Mouse (Mus musculus) left cerebral cortex, postnatal 4 days (tissue): Measurements from ENCODE around the gene Rtp1. TPM values are rescaled to one million over a fixed set of nuclear protein-coding genes. Genes with fewer than 3 reads are reported as not detected.

Experiments used
- DNase-seq: peaks from one replicate; pipeline ENCODE4 v3.0.0-alpha.2; 2022
- intact Hi-C: fragments of 180-260 bp; cut with DNase I; formaldehyde crosslinking; loops from one replicate; pipeline ENCODE4 v1.15.1; 2025
- total RNA-seq, 2 experiments: library from RNA; stranded (reverse); gene quantifications; 2 replicates each; pipeline ENCODE4 v1.2.3; 2021

Gene Rtp1
- under 1 TPM in 1 of 2 experiments, not detected in 1; 0.18 TPM for total RNA-seq

GRCm38 (mm10) chr16:23428647-23429319, at the start of gene Rtp1:
Rtp1 (plus strand) TSS chr16:23429133.
- intact Hi-C loops, result no loop called here
- DNase-seq, result peak; percentile 67

- no peak for DNase-seq
- intact Hi-C loops, result no loop called here
Observed at GRCm38 (mm10) chr16:23379536-23380230, 49.2 kb upstream of the Rtp1 start.

- no peak for DNase-seq
- intact Hi-C loops, result no loop called here
Observed at GRCm38 (mm10) chr16:23384304-23384703, 44.6 kb upstream of the Rtp1 start.

- no peak for DNase-seq
- intact Hi-C loops, result no loop called here
Observed at GRCm38 (mm10) chr16:23397931-23398330, 31.0 kb upstream of the Rtp1 start.

GRCm38 (mm10) chr16:23401463-23401862, 27.5 kb upstream of the Rtp1 start:
- intact Hi-C loops, result loop anchor here (5.0 kb wide), 2 partner anchors 174 to 249 kb away; no protein-coding TSS in a partner anchor
- no peak for DNase-seq

GRCm38 (mm10) chr16:23401959-23402358, 27.0 kb upstream of the Rtp1 start:
- no peak for DNase-seq
- intact Hi-C loops, result loop anchor here (5.0 kb wide), 2 partner anchors 175 to 250 kb away; no protein-coding TSS in a partner anchor

GRCm38 (mm10) chr16:23403008-23403755, 25.8 kb upstream of the Rtp1 start:
- DNase-seq, result peak; percentile 78
- intact Hi-C loops, result loop anchor here (5.0 kb wide), 2 partner anchors 176 to 251 kb away; no protein-coding TSS in a partner anchor

- no peak for DNase-seq
- intact Hi-C loops, result no loop called here
Observed at GRCm38 (mm10) chr16:23412930-23413329, 16.0 kb upstream of the Rtp1 start.

- intact Hi-C loops, result no loop called here
- no peak for DNase-seq
Observed at GRCm38 (mm10) chr16:23416261-23416656, 12.7 kb upstream of the Rtp1 start.

- DNase-seq, result no peak
- intact Hi-C loops, result no loop called here
Observed at GRCm38 (mm10) chr16:23416657-23417293, 12.2 kb upstream of the Rtp1 start.

GRCm38 (mm10) chr16:23417456-23418240, 11.3 kb upstream of the Rtp1 start:
- intact Hi-C loops, result no loop called here
- DNase-seq, result no peak

- intact Hi-C loops, result no loop called here
Observed at GRCm38 (mm10) chr16:23419565-23420085, 9.3 kb upstream of the Rtp1 start.

GRCm38 (mm10) chr16:23423825-23424224, 5.1 kb upstream of the Rtp1 start:
- intact Hi-C loops, result no loop called here
- no peak for DNase-seq

More at GRCm38 (mm10) chr16:23419565-23420085, 9.3 kb upstream of the Rtp1 start:
- no peak for DNase-seq

GRCm38 (mm10) chr16:23427701-23428100, 1.2 kb upstream of the Rtp1 start:
- intact Hi-C loops, result no loop called here
- no peak for DNase-seq

- intact Hi-C loops, result no loop called here
- no peak for DNase-seq
Observed at GRCm38 (mm10) chr16:23429991-23430390, 1.1 kb downstream of the Rtp1 start.

- intact Hi-C loops, result no loop called here
Observed at GRCm38 (mm10) chr16:23437404-23438166, 8.7 kb downstream of the Rtp1 start.

GRCm38 (mm10) chr16:23444231-23444630, 15.3 kb downstream of the Rtp1 start:
- DNase-seq, result no peak

More at GRCm38 (mm10) chr16:23437404-23438166, 8.7 kb downstream of the Rtp1 start:
- DNase-seq, result no peak

GRCm38 (mm10) chr16:23449946-23450345, 21.0 kb downstream of the Rtp1 start:
- no peak for DNase-seq
- intact Hi-C loops, result loop anchor here (5.0 kb wide), 2 partner anchors 97 to 502 kb away; no protein-coding TSS in a partner anchor

More at GRCm38 (mm10) chr16:23444231-23444630, 15.3 kb downstream of the Rtp1 start:
- intact Hi-C loops, result no loop called here

GRCm38 (mm10) chr16:23450816-23451215, 21.9 kb downstream of the Rtp1 start:
- no peak for DNase-seq
- intact Hi-C loops, result loop anchor here (5.0 kb wide), 2 partner anchors 96 to 501 kb away; no protein-coding TSS in a partner anchor
